Mouse (Mus musculus) erythroblast, embryonic 14.5 days (primary cell): ENCODE results near the gene Zmym1.

Experiments used
- GATA1 ChIP-seq: IDR thresholded peaks from 2 replicates; pipeline ENCODE4 v1.6.1; 2012; ENCODE audit warnings: low read length, inconsistent platforms, mixed read lengths
- TAL1 ChIP-seq: IDR thresholded peaks from 3 replicates; pipeline ENCODE4 v1.6.1; 2012; ENCODE audit warnings: low read length, inconsistent platforms, mixed read lengths

GRCm38 (mm10) chr4:127091188-127091587 lies 30.2 kb upstream of the Zmym1 start:
- TF ChIP-seq TAL1, result no peak
- TF ChIP-seq GATA1, result no peak
